Mouse (Mus musculus) MEL (cell line): ENCODE data around the gene Dstyk. TPM values are rescaled to one million over a fixed set of nuclear protein-coding genes. Genes with fewer than 3 reads are reported as not detected.

Experiments
- DNase-seq: peaks from one replicate; pipeline ENCODE4 v3.0.0; 2011; ENCODE audit warnings: low read depth, low spot score
- H3K27ac ChIP-seq: 2 replicates; pipeline ENCODE4 v1.5.1; 2012; ENCODE audit warnings: low read depth, mild to moderate bottlenecking, control low read depth, low read length, moderate library complexity; ENCODE audit not compliant: control insufficient read depth
- H3K27me3 ChIP-seq, 2 experiments: fragments of 150-350 bp in 1 of 2; sonication (generic) in 1 of 2; 2 replicates each; pipeline ENCODE4 v1.6.1; 2012; ENCODE audit warnings: low read length in 2 of 2, mild to moderate bottlenecking in 2 of 2, improper control_type of control experiment in 1 of 2, moderate library complexity in 1 of 2; ENCODE audit not compliant: insufficient read depth in 2 of 2, control insufficient read depth in 1 of 2
- H3K36me3 ChIP-seq, 2 experiments: 2 replicates each; pipeline ENCODE4 v1.6.1; 2012 to 2014; ENCODE audit warnings: low read length in 2 of 2, improper control_type of control experiment in 1 of 2, inconsistent platforms in 1 of 2, mild to moderate bottlenecking in 1 of 2; ENCODE audit not compliant: insufficient read depth in 2 of 2, control insufficient read depth in 1 of 2
- H3K4me1 ChIP-seq, 2 experiments: fragments of 150-350 bp in 1 of 2; sonication (generic) in 1 of 2; 2 replicates each; pipeline ENCODE4 v1.6.1; 2012; ENCODE audit warnings: low read length in 2 of 2, improper control_type of control experiment in 1 of 2, mild to moderate bottlenecking in 1 of 2; ENCODE audit not compliant: insufficient read depth in 2 of 2, control insufficient read depth in 1 of 2
- H3K4me3 ChIP-seq, 2 experiments: fragments of 150-350 bp in 1 of 2; sonication (generic) in 1 of 2; 2 replicates each; pipeline ENCODE4 v1.5.1; 2012; ENCODE audit warnings: low read depth in 2 of 2, low read length in 2 of 2, mild to moderate bottlenecking in 2 of 2, moderate library complexity in 2 of 2, control low read depth in 1 of 2, improper control_type of control experiment in 1 of 2; ENCODE audit not compliant: control insufficient read depth in 1 of 2, insufficient read depth in 1 of 2
- H3K79me2 ChIP-seq: 2 replicates; pipeline ENCODE4 v1.6.1; 2012; ENCODE audit warnings: mild to moderate bottlenecking, low read length, moderate library complexity; ENCODE audit not compliant: control insufficient read depth, poor library complexity, insufficient read depth
- H3K9ac ChIP-seq: 2 replicates; pipeline ENCODE4 v1.6.1; 2012; ENCODE audit warnings: low read depth, mild to moderate bottlenecking, control low read depth, low read length, moderate library complexity; ENCODE audit not compliant: control insufficient read depth, poor library complexity, severe bottlenecking
- H3K9me3 ChIP-seq: fragments of 150-350 bp; sonication (generic); replicated peaks from 2 replicates; pipeline ENCODE4 v1.6.1; 2012; ENCODE audit warnings: mild to moderate bottlenecking, low read length, improper control_type of control experiment, moderate library complexity; ENCODE audit not compliant: insufficient read depth
- CHD1 ChIP-seq: IDR thresholded peaks from 2 replicates; pipeline ENCODE4 v1.6.1; 2012; ENCODE audit warnings: low read depth, mild to moderate bottlenecking, inconsistent platforms, low read length, improper control_type of control experiment
- CTCF ChIP-seq, 3 experiments: IDR thresholded peaks in 2 of 3; conservative IDR thresholded peaks in 1 of 3; 2 replicates each; pipeline ENCODE4 v1.5.1; 2011 to 2012; ENCODE audit warnings: low read length in 3 of 3, low read depth in 2 of 3, mild to moderate bottlenecking in 2 of 3, improper control_type of control experiment in 1 of 3, inconsistent platforms in 1 of 3, mixed read lengths in 1 of 3, moderate library complexity in 1 of 3; ENCODE audit not compliant: control insufficient read depth in 1 of 3, insufficient read depth in 1 of 3, poor library complexity in 1 of 3, severe bottlenecking in 1 of 3
- E2F4 ChIP-seq: IDR thresholded peaks from 2 replicates; pipeline ENCODE4 v1.6.1; 2011; ENCODE audit warnings: low read depth, low read length, improper control_type of control experiment, borderline replicate concordance
- EP300 ChIP-seq, 2 experiments: IDR thresholded peaks; 2 replicates each; pipeline ENCODE4 v1.6.1; 2011; ENCODE audit warnings: improper control_type of control experiment in 2 of 2, low read length in 2 of 2, low read depth in 1 of 2, mild to moderate bottlenecking in 1 of 2
- ETS1 ChIP-seq: IDR thresholded peaks from 2 replicates; pipeline ENCODE4 v1.6.1; 2012; ENCODE audit warnings: low read depth, mild to moderate bottlenecking, inconsistent platforms, low read length, improper control_type of control experiment, moderate library complexity
- GABPA ChIP-seq: IDR thresholded peaks from 2 replicates; pipeline ENCODE4 v1.6.1; 2012; ENCODE audit warnings: low read depth, mild to moderate bottlenecking, inconsistent platforms, low read length, improper control_type of control experiment, moderate library complexity
- GATA1 ChIP-seq: IDR thresholded peaks from 2 replicates; pipeline ENCODE4 v1.6.1; 2011; ENCODE audit warnings: low read depth, low read length, improper control_type of control experiment
- HCFC1 ChIP-seq: IDR thresholded peaks from 2 replicates; pipeline ENCODE4 v1.6.1; 2012; ENCODE audit warnings: low read depth, mild to moderate bottlenecking, inconsistent platforms, low read length, improper control_type of control experiment, moderate library complexity
- JUND ChIP-seq: IDR thresholded peaks from 2 replicates; pipeline ENCODE4 v1.6.1; 2011; ENCODE audit warnings: low read depth, mild to moderate bottlenecking, improper control_type of control experiment, low read length
- KAT2A ChIP-seq: conservative IDR thresholded peaks from 2 replicates; pipeline ENCODE4 v1.6.1; 2012; ENCODE audit warnings: low read depth, low read length, improper control_type of control experiment, inconsistent platforms
- MAX ChIP-seq: IDR thresholded peaks from 2 replicates; pipeline ENCODE4 v1.6.1; 2011; ENCODE audit warnings: low read length, improper control_type of control experiment
- MEF2A ChIP-seq: IDR thresholded peaks from 2 replicates; pipeline ENCODE4 v1.6.1; 2014; ENCODE audit warnings: low read depth, mild to moderate bottlenecking, inconsistent platforms, low read length, improper control_type of control experiment; ENCODE audit not compliant: poor library complexity, insufficient replicate concordance, severe bottlenecking; ENCODE audit errors: extremely low read depth
- MXI1 ChIP-seq: IDR thresholded peaks from 2 replicates; pipeline ENCODE4 v1.6.1; 2011; ENCODE audit warnings: mild to moderate bottlenecking, low read depth, low read length, improper control_type of control experiment
- MYC ChIP-seq: IDR thresholded peaks from 2 replicates; pipeline ENCODE4 v1.6.1; 2011; ENCODE audit warnings: low read depth, mild to moderate bottlenecking, low read length, improper control_type of control experiment, moderate library complexity
- NELFE ChIP-seq: IDR thresholded peaks from 2 replicates; pipeline ENCODE4 v1.6.1; 2011; ENCODE audit warnings: low read depth, low read length, improper control_type of control experiment
- POLR2AphosphoS2 ChIP-seq: IDR thresholded peaks from 2 replicates; pipeline ENCODE4 v1.6.1; 2011; ENCODE audit warnings: low read length, improper control_type of control experiment
- RAD21 ChIP-seq: IDR thresholded peaks from 2 replicates; pipeline ENCODE4 v1.6.1; 2011; ENCODE audit warnings: mild to moderate bottlenecking, low read depth, low read length, improper control_type of control experiment
- RCOR1 ChIP-seq: IDR thresholded peaks from 2 replicates; pipeline ENCODE4 v1.6.1; 2012; ENCODE audit warnings: low read depth, mild to moderate bottlenecking, inconsistent platforms, low read length, improper control_type of control experiment
- SIN3A ChIP-seq: IDR thresholded peaks from 2 replicates; pipeline ENCODE4 v1.6.1; 2012; ENCODE audit warnings: low read length, improper control_type of control experiment, inconsistent platforms
- SMC3 ChIP-seq: IDR thresholded peaks from 2 replicates; pipeline ENCODE4 v1.6.1; 2011; ENCODE audit warnings: low read depth, low read length, improper control_type of control experiment
- TAL1 ChIP-seq: IDR thresholded peaks from 2 replicates; pipeline ENCODE4 v1.6.1; 2012; ENCODE audit warnings: mild to moderate bottlenecking, inconsistent platforms, low read length, moderate library complexity, mixed read lengths
- TBP ChIP-seq: IDR thresholded peaks from 2 replicates; pipeline ENCODE4 v1.8.0; 2011; ENCODE audit warnings: low read depth, low read length, improper control_type of control experiment
- UBTF ChIP-seq: IDR thresholded peaks from 2 replicates; pipeline ENCODE4 v1.6.1; 2012; ENCODE audit warnings: low read depth, mild to moderate bottlenecking, inconsistent platforms, low read length, improper control_type of control experiment, moderate library complexity, borderline replicate concordance; ENCODE audit not compliant: insufficient read depth
- USF2 ChIP-seq, 2 experiments: IDR thresholded peaks; 2 replicates each; pipeline ENCODE4 v1.6.1; 2011 to 2012; ENCODE audit warnings: improper control_type of control experiment in 2 of 2, low read length in 2 of 2, borderline replicate concordance in 1 of 2, inconsistent platforms in 1 of 2, low read depth in 1 of 2, mild to moderate bottlenecking in 1 of 2; ENCODE audit not compliant: insufficient read depth in 1 of 2
- ZC3H11A ChIP-seq: IDR thresholded peaks from 2 replicates; pipeline ENCODE4 v1.6.1; 2012; ENCODE audit warnings: low read depth, mild to moderate bottlenecking, inconsistent platforms, low read length, improper control_type of control experiment
- ZKSCAN1 ChIP-seq: IDR thresholded peaks from 2 replicates; pipeline ENCODE4 v1.6.1; 2012; ENCODE audit warnings: low read depth, mild to moderate bottlenecking, inconsistent platforms, low read length, improper control_type of control experiment, moderate library complexity
- ZNF384 ChIP-seq: IDR thresholded peaks from 2 replicates; pipeline ENCODE4 v1.6.1; 2012; ENCODE audit warnings: low read depth, mild to moderate bottlenecking, inconsistent platforms, low read length, improper control_type of control experiment
- polyA plus RNA-seq, 2 experiments: library from polyadenylated mRNA; stranded (reverse) in 1 of 2; unstranded in 1 of 2; fragments of >175 nt in 1 of 2; fragments of >200 nt in 1 of 2; gene quantifications; 2 replicates each; pipeline versions ENCODE4 v1.2.1 to v1.2.4; 2012; ENCODE audit warnings: low replicate concordance in 2 of 2, low read depth in 1 of 2; ENCODE audit not compliant: insufficient read length in 2 of 2, insufficient read depth in 1 of 2, missing spikeins in 1 of 2
- total RNA-seq: library from RNA; depleted of rRNA; stranded (reverse); fragments of 300-350 nt; gene quantifications from 2 replicates; pipeline ENCODE4 v1.2.3, GENCODE M21; 2012

Gene Dstyk
- total and polyA plus RNA-seq, 3 experiments, result 2.4 to 4.5 TPM; not detected in 1

DNA sequence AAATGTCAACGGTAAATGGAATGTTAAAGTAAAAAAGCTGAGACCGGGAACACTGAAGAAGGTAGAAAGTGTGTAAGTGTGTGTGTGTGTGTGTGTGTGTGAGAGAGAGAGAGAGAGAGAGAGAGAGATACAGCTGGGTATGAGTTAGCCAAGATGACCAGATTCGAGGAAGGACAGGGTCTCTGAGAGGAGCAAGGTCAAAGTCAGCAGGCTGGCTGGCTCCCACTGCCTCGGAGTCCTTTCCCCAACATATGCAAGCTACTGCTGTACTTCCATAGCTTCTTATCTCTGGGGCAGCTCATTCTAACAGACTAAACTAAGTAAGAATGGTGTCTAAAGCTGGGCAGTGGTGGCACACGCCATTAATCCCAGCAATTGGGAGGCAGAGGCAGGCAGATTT lies 54.1 kb downstream of the Dstyk start (continued):
- TF ChIP-seq CTCF (IDR thresholded peaks at IDR 0.05 in 2 of 3, conservative IDR thresholded peaks at IDR 0.05 in 1 of 3; ENCODE audit: control insufficient read depth in 1 of 3, insufficient read depth in 1 of 3, low read depth in 2 of 3, low read length in 3 of 3, poor library complexity in 1 of 3, severe bottlenecking in 1 of 3), result no peak

- Histone ChIP-seq H3K9me3 (no peaks in the 10 kb centered on the region), H3K27me3 (no peaks in the 10 kb centered on the region), H3K79me2 (peaks cover 12% of the 10 kb centered on the region), H3K4me3 (no peak overlapping the region), H3K9ac (no peak overlapping the region), H3K27ac (no peak overlapping the region), H3K4me1 (peaks cover 2 to 5% of the 10 kb centered on the region in 2 experiments; a peak in 3 of 4 replicates), H3K36me3 (peaks cover 0 to 14% of the 10 kb centered on the region in 2 experiments; a peak in 2 of 4 replicates)
- peak; percentile 22 to 49 (median 32); a peak in 3 of 6 replicates for TF ChIP-seq CTCF (IDR thresholded peaks at IDR 0.05 in 2 of 3, conservative IDR thresholded peaks at IDR 0.05 in 1 of 3; ENCODE audit: control insufficient read depth in 1 of 3, insufficient read depth in 1 of 3, low read depth in 2 of 3, low read length in 3 of 3, poor library complexity in 1 of 3, severe bottlenecking in 1 of 3)
- no peak for TF ChIP-seq TAL1
- TF ChIP-seq CHD1, result no peak
- TF ChIP-seq SIN3A, result no peak
- TF ChIP-seq ETS1, result no peak
- no peak for TF ChIP-seq HCFC1
- TF ChIP-seq E2F4, result no peak
- TF ChIP-seq RAD21, result peak; percentile 22
- peak; percentile 96 for TF ChIP-seq ZNF384
- TF ChIP-seq JUND, result no peak
- TF ChIP-seq MAX, result no peak
- no peak for TF ChIP-seq TBP
- peak; percentile 33; the same call in 1 of the 2 replicates for TF ChIP-seq SMC3
- no peak for TF ChIP-seq NELFE
- TF ChIP-seq UBTF, result no peak
- TF ChIP-seq EP300 (IDR thresholded peaks at IDR 0.05; ENCODE audit: low read depth in 1 of 2, low read length in 2 of 2), result no peak
- peak; percentile 39 for DNase-seq
These were observed 55.2 kb downstream of the Dstyk start for GRCm38 (mm10) chr1:132472537-132472936.

DNA sequence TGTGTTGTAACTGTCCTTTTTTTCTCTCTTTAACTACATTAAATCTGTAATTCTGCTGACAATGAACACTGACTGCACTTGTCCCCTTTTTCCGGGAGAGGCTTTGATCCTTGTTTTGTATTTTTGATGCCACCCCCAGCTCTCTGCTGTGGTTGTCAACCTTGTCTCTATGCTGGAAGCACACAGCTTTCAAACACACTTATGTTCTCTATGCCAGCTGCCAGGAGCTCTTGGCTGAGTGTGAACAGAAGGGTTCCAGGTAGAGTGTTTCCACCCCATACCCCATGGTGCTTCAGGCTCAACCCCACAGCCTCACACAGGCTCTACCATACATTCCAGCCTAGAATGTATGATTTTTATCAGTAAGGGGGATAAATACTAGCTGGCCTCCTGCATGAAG lies 57.1 kb downstream of the Dstyk start:
- Histone ChIP-seq H3K9ac (no peak overlapping the region), H3K27me3 (no peaks in the 10 kb centered on the region), H3K9me3 (no peaks in the 10 kb centered on the region), H3K27ac (no peak overlapping the region), H3K4me3 (no peak overlapping the region), H3K36me3 (peaks cover 0 to 27% of the 10 kb centered on the region in 2 experiments; a peak in 2 of 4 replicates), H3K79me2 (peaks cover 29% of the 10 kb centered on the region), H3K4me1 (peaks cover 2 to 9% of the 10 kb centered on the region in 2 experiments)
- DNase-seq, result peak; percentile 18
- TF ChIP-seq ZKSCAN1 (no peak), CTCF (IDR thresholded peaks at IDR 0.05 in 2 of 3, conservative IDR thresholded peaks at IDR 0.05 in 1 of 3; ENCODE audit: control insufficient read depth in 1 of 3, insufficient read depth in 1 of 3, low read depth in 2 of 3, low read length in 3 of 3, poor library complexity in 1 of 3, severe bottlenecking in 1 of 3) (no peak), MEF2A (no peak), RCOR1 (no peak), E2F4 (no peak), RAD21 (no peak), POLR2AphosphoS2 (no peak), ZC3H11A (no peak), MXI1 (no peak), HCFC1 (no peak), KAT2A (no peak), USF2 (IDR thresholded peaks at IDR 0.05; ENCODE audit: borderline replicate concordance in 1 of 2, insufficient read depth in 1 of 2, low read depth in 1 of 2, low read length in 2 of 2) (no peak), GABPA (no peak), MYC (no peak), NELFE (no peak), GATA1 (no peak), CHD1 (no peak), JUND (no peak), SMC3 (no peak)
